Mouse (Mus musculus): Measurements from ENCODE around the gene Hipk2.

DNA sequence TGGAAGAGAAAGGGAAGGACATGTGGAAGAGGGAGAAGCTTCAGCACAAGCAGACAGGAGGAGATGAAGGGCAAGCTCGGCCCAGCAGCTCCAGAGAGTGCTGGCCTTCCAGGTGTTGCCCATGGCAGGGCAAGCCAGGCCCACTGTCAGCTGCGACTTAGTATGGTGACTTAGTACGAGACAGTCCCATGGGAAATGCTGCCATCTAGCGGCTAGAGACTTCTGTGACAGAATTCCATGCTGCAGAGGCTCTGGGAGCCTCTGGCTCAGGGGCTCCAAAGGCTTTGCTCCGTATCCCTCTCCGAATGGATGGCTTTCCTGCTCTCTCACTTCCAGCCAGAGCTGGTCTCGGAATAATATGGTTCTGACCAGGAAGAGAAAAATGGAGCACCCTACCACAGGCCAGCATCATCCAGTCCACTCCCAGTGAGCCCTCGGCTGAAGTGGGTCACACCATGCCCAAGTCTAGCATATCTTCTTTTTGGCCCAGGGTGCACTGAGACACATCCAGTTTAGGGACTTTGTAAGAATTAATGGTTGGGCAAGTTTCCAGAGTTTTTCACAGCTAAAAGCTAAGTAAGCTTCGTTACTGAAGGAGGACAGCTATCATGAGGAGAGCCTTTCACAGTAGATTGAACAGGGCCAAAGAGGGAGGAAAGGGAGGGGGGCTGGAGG is 180.4 kb downstream of the Hipk2 start:
- TF ChIP-seq POLR2A (IDR thresholded peaks at IDR 0.05; ENCODE audit: borderline replicate concordance, control insufficient read depth, low read depth, low read length) (no peak), CTCF (IDR thresholded peaks at IDR 0.05; ENCODE audit: control insufficient read depth, insufficient read depth, low read length) (peak; percentile 62)

All from bone marrow, adult 2 months (tissue).